Mouse (Mus musculus) megakaryocyte, embryonic 14.5 days (primary cell): ENCODE data around the gene Grn.

Source experiments
- FLI1 ChIP-seq: IDR thresholded peaks from 2 replicates; pipeline ENCODE4 v1.6.1; 2012; ENCODE audit warnings: low read length, inconsistent platforms, mixed read lengths
- GATA1 ChIP-seq: IDR thresholded peaks from 3 replicates; pipeline ENCODE4 v1.6.1; 2012; ENCODE audit warnings: mixed read lengths, low read length, inconsistent platforms, borderline replicate concordance

- no peak for TF ChIP-seq GATA1
- no peak for TF ChIP-seq FLI1
Measured at GRCm38 (mm10) chr11:102480897-102481296, 50.8 kb downstream of the Grn start.
